Mouse (Mus musculus): Measurements from ENCODE around the gene Olfr675. TPM values are rescaled to one million over a fixed set of nuclear protein-coding genes. Genes with fewer than 3 reads are reported as not detected.
"Not testable (repeated sequence)": the region's sequence is repeated elsewhere in the genome, so short reads cannot be mapped to it uniquely, and the experiment has no call there.

Gene Olfr675
- total and polyA plus RNA-seq, 3 experiments = not detected

DNA sequence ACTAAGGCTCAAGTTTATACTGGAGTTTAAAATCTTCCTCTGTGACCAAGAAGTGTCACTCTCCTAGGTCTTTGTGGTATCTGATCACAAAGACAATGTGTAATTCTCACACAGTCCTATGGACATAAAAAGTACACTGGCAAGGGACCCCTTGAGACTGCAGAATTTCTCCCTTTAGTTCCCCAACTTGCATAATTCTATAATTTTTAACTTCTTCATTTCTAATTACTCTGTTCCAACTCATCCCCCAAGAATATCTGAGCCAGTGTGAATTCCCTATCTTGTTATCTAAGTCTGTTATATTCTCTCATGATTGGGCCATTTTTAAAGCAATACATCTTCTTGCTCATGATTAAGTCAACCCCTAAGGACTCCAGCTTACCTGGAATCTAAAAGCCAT, 26.3 kb downstream of the Olfr675 start, which contains the start of gene Olfr672:
TSS of gene Olfr672 (minus strand) at position 101 of the 400 bp plus-strand sequence.
- intact Hi-C loops (cut with DNase I) = no loop called here

DNA sequence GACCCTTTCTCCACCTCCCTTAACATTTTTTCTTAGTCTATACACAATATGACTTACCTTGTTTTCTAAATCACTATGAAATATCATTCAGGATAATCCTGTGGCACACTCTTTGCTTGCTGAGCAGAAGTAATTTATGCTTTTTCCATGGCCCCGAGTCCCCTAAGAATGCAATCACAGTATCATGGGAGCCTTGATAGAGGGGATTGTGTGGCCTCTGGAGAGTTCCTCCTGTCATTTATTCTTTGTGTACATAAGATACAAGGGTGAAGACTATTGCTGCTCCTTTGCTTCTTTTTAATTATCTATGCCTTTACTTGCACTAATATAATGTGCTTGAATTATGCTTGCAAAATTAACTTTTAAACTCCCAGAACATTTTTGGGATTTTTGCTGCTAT, 49.2 kb downstream of the Olfr675 start, which contains the start of gene Olfr671:
TSS of gene Olfr671 (minus strand) at position 101 of the 400 bp plus-strand sequence.
- intact Hi-C loops (cut with DNase I) = no loop called here
- DNase-seq = no peak
- H3K36me3 ChIP-seq (ENCODE audit: control insufficient read depth, insufficient read depth, low read length) = no peaks in the 10 kb centered on the region
- no peak within 1 kb of the TSS for H3K27ac ChIP-seq
- H3K79me2 ChIP-seq (replicated peaks; ENCODE audit: control insufficient read depth, insufficient read depth, low read length) = no peaks in the 10 kb centered on the region
- H3K4me3 ChIP-seq = no peak within 1 kb of the TSS
- 59% methylated on average over 1 of the region's 1 CpGs for WGBS
- no peak for TF ChIP-seq POLR2A (IDR thresholded peaks at IDR 0.05; ENCODE audit: insufficient read depth, low read depth, low read length)
- no peak for TF ChIP-seq CTCF (IDR thresholded peaks at IDR 0.05)
- no peak for TF ChIP-seq EP300 (IDR thresholded peaks at IDR 0.05; ENCODE audit: insufficient read depth, low read depth, low read length)
- H3K4me1 ChIP-seq (ENCODE audit: control insufficient read depth, insufficient read depth, low read length) = no peaks in the 10 kb centered on the region
- no peaks in the 10 kb centered on the region for H3K27me3 ChIP-seq (ENCODE audit: control insufficient read depth, insufficient read depth, low read length)
- H3K9ac ChIP-seq (ENCODE audit: low read depth, low read length) = no peak within 1 kb of the TSS

More for the DNA sequence above, 26.3 kb downstream of the Olfr675 start, which contains the start of gene Olfr672:
- Histone ChIP-seq H3K27ac (no peak within 1 kb of the TSS), H3K9ac (ENCODE audit: low read depth, low read length) (no peak within 1 kb of the TSS), H3K4me1 (ENCODE audit: control insufficient read depth, insufficient read depth, low read length) (no peaks in the 10 kb centered on the region), H3K79me2 (replicated peaks; ENCODE audit: control insufficient read depth, insufficient read depth, low read length) (no peaks in the 10 kb centered on the region), H3K4me3 (no peak within 1 kb of the TSS), H3K27me3 (ENCODE audit: control insufficient read depth, insufficient read depth, low read length) (no peaks in the 10 kb centered on the region), H3K36me3 (ENCODE audit: control insufficient read depth, insufficient read depth, low read length) (no peaks in the 10 kb centered on the region)
- DNase-seq = no peak
- TF ChIP-seq CTCF (IDR thresholded peaks at IDR 0.05) (no peak), POLR2A (IDR thresholded peaks at IDR 0.05; ENCODE audit: insufficient read depth, low read depth, low read length) (no peak), EP300 (IDR thresholded peaks at IDR 0.05; ENCODE audit: insufficient read depth, low read depth, low read length) (no peak)

DNA sequence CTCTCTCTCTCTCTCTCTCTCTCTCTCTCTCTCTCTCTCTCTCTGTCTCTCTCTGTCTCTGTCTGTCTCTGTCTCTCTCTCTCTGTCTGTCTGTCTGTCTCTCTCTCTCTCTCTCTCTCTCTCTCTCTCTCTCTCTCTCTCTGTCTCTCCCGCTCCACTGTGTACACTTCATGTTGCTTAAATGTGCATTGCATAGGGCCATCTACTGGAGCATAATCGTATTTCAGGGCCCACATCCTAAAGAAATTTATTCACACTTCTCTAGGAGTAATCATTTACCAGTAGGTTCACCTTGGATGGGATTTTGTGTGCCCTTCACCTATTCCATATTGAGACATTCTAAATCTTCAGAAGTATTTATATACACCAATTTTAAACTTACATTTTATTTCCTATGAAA, 55.8 kb downstream of the Olfr675 start:
- DNase-seq; H3K27ac ChIP-seq; H3K79me2 ChIP-seq (replicated peaks; ENCODE audit: control insufficient read depth, insufficient read depth, low read length); H3K4me3 ChIP-seq; H3K36me3 ChIP-seq (ENCODE audit: control insufficient read depth, insufficient read depth, low read length); H3K27me3 ChIP-seq (ENCODE audit: control insufficient read depth, insufficient read depth, low read length); H3K9ac ChIP-seq (ENCODE audit: low read depth, low read length); H3K4me1 ChIP-seq (ENCODE audit: control insufficient read depth, insufficient read depth, low read length); intact Hi-C loops (cut with DNase I): not testable (repeated sequence)
- WGBS = 50% methylated on average over 2 of the region's 2 CpGs
- 0 out of 2 replicates have a peak, but pooled peaks have one; percentile 5 for TF ChIP-seq CTCF (IDR thresholded peaks at IDR 0.05)

Other genes starting within 250 kb of the Olfr675 start
- gene Usp17lb, start 185.9 kb downstream of the Olfr675 start, total RNA-seq (2021) = not detected
- gene Usp17lb, start 185.9 kb downstream of the Olfr675 start, polyA plus RNA-seq (2012; rRNA removed) = not detected in 2 replicates
- not detected for gene Usp17la, start 171.5 kb downstream of the Olfr675 start, total RNA-seq (2021)
- not detected in 2 replicates for gene Usp17la, start 171.5 kb downstream of the Olfr675 start, polyA plus RNA-seq (2012; rRNA removed)
- not detected for gene Olfr665, start 150.4 kb downstream of the Olfr675 start, total RNA-seq (2021)
- not detected in 2 replicates for gene Olfr665, start 150.4 kb downstream of the Olfr675 start, polyA plus RNA-seq (2012; rRNA removed)
- gene Olfr666, start 132.5 kb downstream of the Olfr675 start, total RNA-seq (2021) = not detected
- gene Olfr666, start 132.5 kb downstream of the Olfr675 start, polyA plus RNA-seq (2012; rRNA removed) = not detected in 2 replicates
- gene Olfr667, start 107.0 kb downstream of the Olfr675 start, total RNA-seq (2021) = not detected
- not detected in 2 replicates for gene Olfr667, start 107.0 kb downstream of the Olfr675 start, polyA plus RNA-seq (2012; rRNA removed)
- not detected for gene Olfr668, start 100.4 kb downstream of the Olfr675 start, total RNA-seq (2021)
- gene Olfr668, start 100.4 kb downstream of the Olfr675 start, polyA plus RNA-seq (2012; rRNA removed) = not detected in 2 replicates
- gene Olfr669, start 94.2 kb downstream of the Olfr675 start, total RNA-seq (2021) = not detected
- gene Olfr669, start 94.2 kb downstream of the Olfr675 start, polyA plus RNA-seq (2012; rRNA removed) = not detected in 2 replicates
- gene Olfr670, start 65.8 kb downstream of the Olfr675 start, total RNA-seq (2021) = not detected
- not detected in 2 replicates for gene Olfr670, start 65.8 kb downstream of the Olfr675 start, polyA plus RNA-seq (2012; rRNA removed)
- not detected for gene Olfr671, start 49.3 kb downstream of the Olfr675 start, total RNA-seq (2021)
- gene Olfr671, start 49.3 kb downstream of the Olfr675 start, polyA plus RNA-seq (2012; rRNA removed) = not detected in 2 replicates
- not detected for gene Olfr672, start 26.4 kb downstream of the Olfr675 start, total RNA-seq (2021)
- gene Olfr672, start 26.4 kb downstream of the Olfr675 start, polyA plus RNA-seq (2012; rRNA removed) = not detected in 2 replicates
- gene Olfr676, start 4.2 kb upstream of the Olfr675 start, total RNA-seq (2021) = not detected
- not detected in 2 replicates for gene Olfr676, start 4.2 kb upstream of the Olfr675 start, polyA plus RNA-seq (2012; rRNA removed)
- not detected for gene Olfr677, start 22.9 kb upstream of the Olfr675 start, total RNA-seq (2021)
- gene Olfr677, start 22.9 kb upstream of the Olfr675 start, polyA plus RNA-seq (2012; rRNA removed) = not detected in 2 replicates
- not detected for gene Olfr678, start 36.0 kb upstream of the Olfr675 start, total RNA-seq (2021)
- gene Olfr678, start 36.0 kb upstream of the Olfr675 start, polyA plus RNA-seq (2012; rRNA removed) = not detected in 2 replicates
- not detected for gene Olfr679, start 52.7 kb upstream of the Olfr675 start, total RNA-seq (2021)
- gene Olfr679, start 52.7 kb upstream of the Olfr675 start, polyA plus RNA-seq (2012; rRNA removed) = not detected in 2 replicates
- gene Olfr680-ps1, start 64.4 kb upstream of the Olfr675 start, total RNA-seq (2021) = not detected
- not detected in 2 replicates for gene Olfr680-ps1, start 64.4 kb upstream of the Olfr675 start, polyA plus RNA-seq (2012; rRNA removed)
- not detected for gene Olfr681, start 88.4 kb upstream of the Olfr675 start, total RNA-seq (2021)
- not detected in 2 replicates for gene Olfr681, start 88.4 kb upstream of the Olfr675 start, polyA plus RNA-seq (2012; rRNA removed)
- not detected for gene Olfr683, start 118.6 kb upstream of the Olfr675 start, total RNA-seq (2021)
- not detected in 2 replicates for gene Olfr683, start 118.6 kb upstream of the Olfr675 start, polyA plus RNA-seq (2012; rRNA removed)
- not detected for gene Olfr684, start 135.2 kb upstream of the Olfr675 start, total RNA-seq (2021)
- not detected in 2 replicates for gene Olfr684, start 135.2 kb upstream of the Olfr675 start, polyA plus RNA-seq (2012; rRNA removed)
- not detected for gene Olfr685, start 157.6 kb upstream of the Olfr675 start, total RNA-seq (2021)
- not detected in 2 replicates for gene Olfr685, start 157.6 kb upstream of the Olfr675 start, polyA plus RNA-seq (2012; rRNA removed)
- gene Olfr686, start 179.0 kb upstream of the Olfr675 start, total RNA-seq (2021) = not detected
- gene Olfr686, start 179.0 kb upstream of the Olfr675 start, polyA plus RNA-seq (2012; rRNA removed) = not detected in 2 replicates